Mouse (Mus musculus): ENCODE data around the gene Fcgbp. TPM values are rescaled to one million over a fixed set of nuclear protein-coding genes. Genes with fewer than 3 reads are reported as not detected.

Gene Fcgbp
- polyA plus RNA-seq, 1 experiment from 2014 or later = 32.2 TPM

DNA sequence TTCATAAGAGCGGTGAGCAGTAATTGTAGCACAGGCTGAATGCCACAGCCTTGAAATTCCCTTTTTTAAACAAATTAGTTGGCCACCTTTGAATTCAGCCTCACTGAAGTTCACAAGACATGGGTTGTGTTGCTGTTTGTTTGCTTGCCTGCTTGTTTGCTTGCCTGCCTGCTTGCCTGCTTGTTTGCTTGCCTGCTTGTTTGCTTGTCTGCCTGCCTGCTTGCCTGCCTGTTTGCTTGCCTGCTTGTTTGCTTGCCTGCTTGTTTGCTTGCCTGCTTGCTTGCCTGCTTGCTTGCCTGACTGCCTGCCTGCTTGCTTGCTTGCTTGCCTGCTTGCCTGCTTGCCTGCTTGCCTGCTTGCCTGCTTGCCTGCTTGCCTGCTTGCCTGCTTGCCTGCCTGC lies 11.1 kb upstream of the Fcgbp start:
- Histone ChIP-seq H3K27me3 (ENCODE audit: control insufficient read depth, insufficient read depth, low read length) (no peaks in the 10 kb centered on the region), H3K27ac (replicated peaks) (no peak overlapping the region), H3K4me3 (ENCODE audit: low read depth, low read length) (no peak overlapping the region), H3K36me3 (ENCODE audit: control insufficient read depth, insufficient read depth, low read length) (no peaks in the 10 kb centered on the region), H3K9ac (ENCODE audit: low read length) (no peak overlapping the region), H3K9me3 (ENCODE audit: control insufficient read depth, low read length) (no peaks in the 10 kb centered on the region), H3K4me2 (replicated peaks; ENCODE audit: low read depth) (no peak overlapping the region), H3K4me1 (replicated peaks; ENCODE audit: control insufficient read depth, insufficient read depth) (no peaks in the 10 kb centered on the region)
- no peak for TF ChIP-seq CTCF (IDR thresholded peaks at IDR 0.05; ENCODE audit: low read depth)
- TF ChIP-seq EP300 (optimal IDR thresholded peaks at IDR 0.05) = no peak
- 94% methylated on average over 1 of the region's 1 CpGs for WGBS
- ATAC-seq (ENCODE audit: low FRiP score, low TSS enrichment) (no peak), DNase-seq (ENCODE audit: low spot score) (no peak)

GRCm38 (mm10) chr7:28068661-28069060 lies 2.4 kb upstream of the Fcgbp start:
- WGBS = 66% methylated on average over 3 of the region's 3 CpGs
- no peak overlapping the region for H3K27ac ChIP-seq (replicated peaks)
- no peak for DNase-seq (ENCODE audit: low spot score)
- H3K4me2 ChIP-seq (replicated peaks; ENCODE audit: low read depth) = no peak overlapping the region
- no peak overlapping the region for H3K9ac ChIP-seq (ENCODE audit: low read length)
- no peaks in the 10 kb centered on the region for H3K4me1 ChIP-seq (replicated peaks; ENCODE audit: control insufficient read depth, insufficient read depth)
- no peak for TF ChIP-seq CTCF (IDR thresholded peaks at IDR 0.05; ENCODE audit: low read depth)
- TF ChIP-seq EP300 (optimal IDR thresholded peaks at IDR 0.05) = no peak
- H3K9me3 ChIP-seq (ENCODE audit: control insufficient read depth, low read length) = no peaks in the 10 kb centered on the region
- no peak overlapping the region for H3K4me3 ChIP-seq (ENCODE audit: low read depth, low read length)
- H3K27me3 ChIP-seq (ENCODE audit: control insufficient read depth, insufficient read depth, low read length) = no peaks in the 10 kb centered on the region
- no peaks in the 10 kb centered on the region for H3K36me3 ChIP-seq (ENCODE audit: control insufficient read depth, insufficient read depth, low read length)
- no peak for ATAC-seq (ENCODE audit: low FRiP score, low TSS enrichment)

GRCm38 (mm10) chr7:28069546-28070172 lies 1.4 kb upstream of the Fcgbp start:
- H3K27ac ChIP-seq (replicated peaks) = no peak overlapping the region
- H3K4me3 ChIP-seq (ENCODE audit: low read depth, low read length) = no peak overlapping the region
- TF ChIP-seq EP300 (optimal IDR thresholded peaks at IDR 0.05) (no peak), CTCF (IDR thresholded peaks at IDR 0.05; ENCODE audit: low read depth) (no peak)
- DNase-seq (ENCODE audit: low spot score) (no peak), ATAC-seq (ENCODE audit: low FRiP score, low TSS enrichment) (peak; percentile 58; the same call in 1 of the 2 replicates)
- H3K9me3 ChIP-seq (ENCODE audit: control insufficient read depth, low read length) = no peaks in the 10 kb centered on the region
- no peak overlapping the region for H3K4me2 ChIP-seq (replicated peaks; ENCODE audit: low read depth)
- no peak overlapping the region for H3K9ac ChIP-seq (ENCODE audit: low read length)
- no peaks in the 10 kb centered on the region for H3K36me3 ChIP-seq (ENCODE audit: control insufficient read depth, insufficient read depth, low read length)
- H3K4me1 ChIP-seq (replicated peaks; ENCODE audit: control insufficient read depth, insufficient read depth) = no peaks in the 10 kb centered on the region
- no peaks in the 10 kb centered on the region for H3K27me3 ChIP-seq (ENCODE audit: control insufficient read depth, insufficient read depth, low read length)
- 38% methylated on average over 3 of the region's 3 CpGs for whole genome bisulfite sequencing

DNA sequence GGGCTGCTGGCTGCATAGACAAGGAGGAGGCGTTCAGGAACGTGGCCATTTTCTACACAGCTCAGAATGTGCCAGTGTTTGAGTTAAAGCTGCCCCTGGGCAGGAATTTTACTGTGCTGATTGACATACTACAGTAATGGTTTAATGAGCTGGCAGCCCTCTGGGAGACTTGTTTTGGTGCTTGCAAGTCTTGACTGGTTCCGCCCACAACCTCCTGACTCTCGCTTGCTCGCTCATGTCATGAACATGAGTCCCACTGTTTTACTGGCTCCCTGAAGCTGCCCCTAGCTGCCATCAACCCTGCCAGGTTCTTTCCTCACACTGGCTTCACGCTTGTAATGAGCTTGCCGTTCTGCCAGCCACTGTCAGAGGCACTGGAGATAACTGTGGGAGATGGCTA lies 13.2 kb downstream of the Fcgbp start:
- Histone ChIP-seq H3K4me2 (replicated peaks; ENCODE audit: low read depth) (no peak overlapping the region), H3K36me3 (ENCODE audit: control insufficient read depth, insufficient read depth, low read length) (no peaks in the 10 kb centered on the region), H3K9ac (ENCODE audit: low read length) (no peak overlapping the region), H3K4me1 (replicated peaks; ENCODE audit: control insufficient read depth, insufficient read depth) (no peaks in the 10 kb centered on the region), H3K4me3 (ENCODE audit: low read depth, low read length) (no peak overlapping the region), H3K27me3 (ENCODE audit: control insufficient read depth, insufficient read depth, low read length) (no peaks in the 10 kb centered on the region), H3K27ac (replicated peaks) (no peak overlapping the region), H3K9me3 (ENCODE audit: control insufficient read depth, low read length) (no peaks in the 10 kb centered on the region)
- 67% methylated on average over 7 of the region's 7 CpGs for WGBS
- TF ChIP-seq EP300 (optimal IDR thresholded peaks at IDR 0.05) (no peak), CTCF (IDR thresholded peaks at IDR 0.05; ENCODE audit: low read depth) (no peak)
- no peak for ATAC-seq (ENCODE audit: low FRiP score, low TSS enrichment)
- no peak for DNase-seq (ENCODE audit: low spot score)

- H3K4me3 ChIP-seq (ENCODE audit: low read depth, low read length) = no peak overlapping the region
- DNase-seq (ENCODE audit: low spot score) (no peak), ATAC-seq (ENCODE audit: low FRiP score, low TSS enrichment) (no peak)
- H3K36me3 ChIP-seq (ENCODE audit: control insufficient read depth, insufficient read depth, low read length) = no peaks in the 10 kb centered on the region
- no peak overlapping the region for H3K27ac ChIP-seq (replicated peaks)
- no peaks in the 10 kb centered on the region for H3K9me3 ChIP-seq (ENCODE audit: control insufficient read depth, low read length)
- TF ChIP-seq EP300 (optimal IDR thresholded peaks at IDR 0.05) = no peak
- no peak for TF ChIP-seq CTCF (IDR thresholded peaks at IDR 0.05; ENCODE audit: low read depth)
- no peaks in the 10 kb centered on the region for H3K4me1 ChIP-seq (replicated peaks; ENCODE audit: control insufficient read depth, insufficient read depth)
- H3K9ac ChIP-seq (ENCODE audit: low read length) = no peak overlapping the region
- 82% methylated on average over 16 of the region's 16 CpGs for WGBS
- H3K27me3 ChIP-seq (ENCODE audit: control insufficient read depth, insufficient read depth, low read length) = no peaks in the 10 kb centered on the region
- no peak overlapping the region for H3K4me2 ChIP-seq (replicated peaks; ENCODE audit: low read depth)
These were observed 15.2 kb downstream of the Fcgbp start for GRCm38 (mm10) chr7:28086236-28086635.

- Histone ChIP-seq H3K9ac (ENCODE audit: low read length) (no peak overlapping the region), H3K4me3 (ENCODE audit: low read depth, low read length) (no peak overlapping the region), H3K4me1 (replicated peaks; ENCODE audit: control insufficient read depth, insufficient read depth) (no peaks in the 10 kb centered on the region), H3K27me3 (ENCODE audit: control insufficient read depth, insufficient read depth, low read length) (no peaks in the 10 kb centered on the region), H3K9me3 (ENCODE audit: control insufficient read depth, low read length) (no peaks in the 10 kb centered on the region), H3K36me3 (ENCODE audit: control insufficient read depth, insufficient read depth, low read length) (no peaks in the 10 kb centered on the region), H3K4me2 (replicated peaks; ENCODE audit: low read depth) (no peak overlapping the region), H3K27ac (replicated peaks) (no peak overlapping the region)
- WGBS = 53% methylated on average over 11 of the region's 11 CpGs
- no peak for ATAC-seq (ENCODE audit: low FRiP score, low TSS enrichment)
- DNase-seq (ENCODE audit: low spot score) = no peak
- no peak for TF ChIP-seq CTCF (IDR thresholded peaks at IDR 0.05; ENCODE audit: low read depth)
These were observed 22.5 kb downstream of the Fcgbp start for GRCm38 (mm10) chr7:28093541-28093940.
